Mouse (Mus musculus) CD8-positive naive resting alpha-beta T cell, adult 57 days (primary cell): ENCODE measurements around the gene Mgmt. TPM values are rescaled to one million over a fixed set of nuclear protein-coding genes. Genes with fewer than 3 reads are reported as not detected.

ENCODE experiments used
- total RNA-seq: library from RNA; stranded (reverse); gene quantifications from one replicate; pipeline ENCODE4 v1.2.4, GENCODE M21; 2023

Gene Mgmt
- total RNA-seq = 4.5 TPM

GRCm38 (mm10) chr7:136894106-136894986 lies at the start of gene Mgmt:
Gene Mgmt (plus strand): TSS chr7:136894614.

